Mouse (Mus musculus) G1E-ER4 (cell line): Measurements from ENCODE around the gene Atf3. TPM values are rescaled to one million over a fixed set of nuclear protein-coding genes. Genes with fewer than 3 reads are reported as not detected.

Experiments used
- GATA1 ChIP-seq: IDR thresholded peaks from one replicate; pipeline ENCODE4 v1.8.0; 2012; ENCODE audit warnings: low read length, inconsistent platforms
- polyA plus RNA-seq: library from polyadenylated mRNA; stranded (reverse); fragments of >175 nt; gene quantifications from 2 replicates; pipeline ENCODE4 v1.2.3, GENCODE M21; 2012

Atf3 gene
- polyA plus RNA-seq, 1 experiment, result not detected

- TF ChIP-seq GATA1, result no peak
Measured at GRCm38 (mm10) chr1:191242065-191242698, 24.3 kb upstream of the Atf3 start.

DNA sequence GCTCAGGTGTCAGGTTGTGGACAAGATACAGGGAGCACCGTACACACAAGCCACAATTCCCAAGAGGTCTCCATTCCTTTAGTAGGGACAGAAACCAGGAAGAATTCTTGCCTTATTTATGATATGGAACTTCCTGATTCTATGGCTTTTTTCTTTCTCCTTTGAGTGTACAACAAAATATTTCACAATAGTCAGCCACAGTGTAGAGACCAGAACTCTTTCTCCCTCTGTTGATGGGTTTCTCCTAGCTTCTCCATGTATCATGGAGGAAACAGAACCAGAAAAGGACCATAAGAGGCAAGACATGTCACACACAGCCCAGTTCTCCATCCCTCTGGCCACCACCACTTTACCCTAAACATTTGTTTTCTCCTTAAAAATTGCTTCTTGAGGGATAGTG is 23.7 kb upstream of the Atf3 start:
- no peak for TF ChIP-seq GATA1

DNA sequence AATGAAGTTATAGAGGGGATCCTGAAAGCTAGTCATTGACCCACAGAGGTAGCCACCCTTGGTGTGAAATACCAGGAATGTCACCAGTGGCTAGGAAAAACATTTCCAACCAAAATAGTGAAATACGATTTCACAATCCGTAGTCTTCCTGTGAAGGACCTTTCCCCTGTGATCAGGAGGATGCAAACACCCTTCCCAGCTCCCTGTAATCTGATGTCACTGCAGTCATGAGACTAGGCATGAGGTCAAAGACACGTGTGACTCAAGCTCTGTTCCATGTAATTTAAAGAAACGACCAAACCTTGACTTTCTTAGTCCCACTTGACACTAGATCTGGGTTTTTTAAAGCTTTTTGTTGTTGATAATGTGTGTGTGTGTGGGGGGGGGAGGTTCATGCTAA is 21.8 kb upstream of the Atf3 start:
- no peak for TF ChIP-seq GATA1

DNA sequence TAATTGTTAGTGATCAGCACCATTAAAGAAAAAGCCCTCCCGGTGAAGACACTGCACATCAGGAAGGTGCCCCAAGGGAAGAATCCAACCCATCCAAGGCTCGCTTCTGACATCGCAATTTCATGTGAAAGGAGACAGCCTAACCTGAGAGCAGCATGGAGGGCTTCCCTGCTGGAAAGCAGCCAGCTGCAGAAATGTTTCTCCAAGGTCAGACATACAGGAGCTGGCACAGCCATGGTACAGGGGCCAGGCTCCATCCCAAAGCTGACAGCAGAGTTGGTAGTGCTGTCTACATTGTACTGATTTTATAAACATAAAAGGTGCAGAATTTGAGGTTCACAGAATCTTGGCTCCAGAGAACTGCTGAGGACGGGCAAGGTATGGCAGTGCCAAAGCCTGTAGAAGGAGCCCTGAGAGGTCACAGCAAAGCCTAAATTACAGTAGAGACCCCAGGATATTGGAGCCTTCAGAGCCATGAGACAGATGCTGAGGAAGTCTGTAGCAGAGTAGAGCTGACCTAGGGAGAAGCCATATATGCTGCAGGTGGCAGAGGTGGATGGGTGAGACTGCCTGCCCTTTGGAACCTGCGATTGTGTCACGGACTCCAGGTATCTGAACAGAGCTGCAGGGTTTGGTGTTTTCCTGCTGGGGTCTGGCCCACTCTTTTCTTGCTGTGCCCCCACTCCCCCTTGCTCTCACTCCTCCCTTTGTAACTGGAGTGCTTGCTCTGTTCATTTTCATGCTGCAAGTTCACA is 18.1 kb upstream of the Atf3 start:
- TF ChIP-seq GATA1, result no peak

DNA sequence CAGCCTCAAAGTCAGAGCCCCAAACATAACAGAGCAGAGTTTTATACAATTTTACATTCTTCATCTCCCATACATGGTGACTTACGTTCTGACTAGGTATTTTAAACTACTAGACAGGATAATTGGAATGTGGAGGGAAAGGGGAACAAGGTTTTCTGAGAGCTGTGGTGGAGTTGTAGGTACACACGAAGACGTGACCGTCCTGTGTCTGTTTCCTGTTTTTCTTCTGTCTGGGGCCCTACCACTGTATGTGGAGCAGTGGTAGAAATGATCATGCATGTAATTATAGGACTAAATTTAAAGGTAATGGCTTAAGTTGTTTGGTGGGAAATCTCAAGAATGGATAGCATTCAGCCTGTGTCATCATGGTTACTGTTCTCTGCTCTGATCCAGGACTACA is 17.0 kb upstream of the Atf3 start:
- TF ChIP-seq GATA1, result no peak

DNA sequence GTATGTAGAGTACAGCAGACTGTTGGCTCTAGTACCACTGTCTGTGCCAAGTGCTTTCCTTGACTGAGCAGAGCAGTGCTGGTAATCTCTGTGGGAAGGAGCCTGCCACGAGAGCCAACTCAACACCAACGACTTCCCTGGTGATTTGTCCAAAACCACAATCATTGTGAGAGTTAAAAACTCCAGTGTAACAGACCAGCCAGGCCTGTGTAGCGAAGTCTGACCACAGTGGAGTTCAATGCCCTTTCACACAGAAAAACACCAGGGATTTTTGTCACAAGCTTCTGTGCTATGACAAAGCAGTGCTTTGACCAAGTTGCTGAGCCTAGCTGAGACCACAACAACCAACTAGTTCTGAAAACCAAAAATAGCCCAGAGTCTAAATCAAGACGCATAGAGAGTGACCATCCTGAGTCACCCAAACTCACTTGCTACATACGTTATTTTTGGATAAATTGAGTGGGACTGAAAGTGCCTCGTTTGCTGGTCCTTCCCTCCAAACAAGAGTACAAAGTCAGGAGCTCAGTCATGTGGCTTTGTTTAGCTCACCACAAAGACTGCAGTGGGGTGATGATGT is 12.6 kb upstream of the Atf3 start:
- no peak for TF ChIP-seq GATA1

GRCm38 (mm10) chr1:191226570-191226969 is 8.7 kb upstream of the Atf3 start:
- no peak for TF ChIP-seq GATA1

- no peak for TF ChIP-seq GATA1
Measured at GRCm38 (mm10) chr1:191225771-191226170, 7.9 kb upstream of the Atf3 start.

DNA sequence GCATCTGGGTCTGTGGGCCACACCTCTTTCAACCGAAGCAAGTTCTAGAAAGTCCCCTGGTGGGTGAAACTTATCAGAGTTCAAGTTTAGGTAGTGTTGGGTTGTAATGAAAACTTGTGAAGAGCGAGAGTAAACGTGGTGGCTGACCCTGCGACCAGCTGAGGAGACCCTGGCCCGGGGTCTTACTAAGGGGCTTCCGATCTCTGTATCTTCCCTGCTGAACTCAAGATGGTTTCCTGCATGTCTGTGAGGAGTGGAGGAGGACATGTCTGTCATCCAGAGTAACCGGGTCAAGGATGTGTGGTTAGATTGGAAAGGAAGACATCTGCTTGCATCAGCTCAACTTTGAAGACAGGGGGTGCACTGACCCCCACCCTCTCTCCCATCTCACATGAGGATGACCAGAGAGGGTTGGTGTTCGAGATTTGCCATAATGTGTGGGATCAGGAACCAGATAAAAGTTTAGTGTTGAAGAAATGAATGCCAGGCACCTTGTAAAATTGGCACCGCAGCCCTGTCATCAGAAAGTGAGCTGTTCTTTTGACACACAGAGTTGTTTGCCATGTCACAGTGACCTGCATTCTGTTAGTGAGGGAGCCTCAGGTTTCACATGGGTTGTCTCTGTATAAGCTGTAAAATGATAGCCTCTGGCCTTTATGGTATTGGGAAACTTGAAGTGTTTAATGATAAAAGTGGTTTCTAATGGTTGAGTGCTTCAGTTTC is 7.3 kb upstream of the Atf3 start:
- TF ChIP-seq GATA1, result no peak

- no peak for TF ChIP-seq GATA1
Measured at GRCm38 (mm10) chr1:191224302-191224980, 6.6 kb upstream of the Atf3 start.

DNA sequence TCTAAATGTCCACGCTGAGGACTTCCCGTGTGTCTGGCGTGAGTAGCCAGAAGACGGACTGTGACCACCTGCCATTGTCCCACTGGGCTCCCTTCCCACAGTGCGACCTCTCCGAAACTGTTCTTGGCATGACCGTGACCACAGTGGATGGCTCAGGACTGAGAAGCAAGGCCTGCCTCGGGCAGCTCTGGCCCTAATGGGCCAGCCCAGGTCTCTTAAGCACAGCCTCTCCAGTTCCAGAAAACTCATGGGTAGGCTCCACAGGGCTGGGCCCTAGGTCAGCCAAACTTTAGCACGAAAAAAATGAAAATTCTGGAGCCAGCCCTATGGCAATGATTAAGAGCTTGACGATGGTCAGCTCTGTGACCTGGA is 6.1 kb upstream of the Atf3 start:
- TF ChIP-seq GATA1, result no peak

- TF ChIP-seq GATA1, result no peak
Measured at GRCm38 (mm10) chr1:191222031-191222430, 4.2 kb upstream of the Atf3 start.

DNA sequence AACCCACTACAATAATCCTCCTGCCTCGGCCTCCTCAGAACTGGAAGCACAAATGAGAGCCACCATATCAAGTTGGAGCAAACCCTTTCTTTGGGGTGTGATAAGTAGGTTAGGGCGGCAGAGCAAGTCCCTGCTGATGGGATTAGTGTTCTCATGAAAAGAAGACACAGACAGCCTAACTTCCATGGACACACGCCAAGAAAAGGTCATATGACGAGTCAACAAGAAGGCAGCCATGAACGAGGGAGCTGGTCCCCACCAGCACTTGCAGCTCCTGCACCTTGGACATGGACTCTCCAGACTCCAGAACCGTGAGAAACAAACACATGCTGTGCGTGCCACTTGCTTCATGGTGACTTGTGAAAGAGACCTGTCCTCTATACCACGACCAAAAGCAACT is 2.7 kb upstream of the Atf3 start:
- TF ChIP-seq GATA1, result no peak

DNA sequence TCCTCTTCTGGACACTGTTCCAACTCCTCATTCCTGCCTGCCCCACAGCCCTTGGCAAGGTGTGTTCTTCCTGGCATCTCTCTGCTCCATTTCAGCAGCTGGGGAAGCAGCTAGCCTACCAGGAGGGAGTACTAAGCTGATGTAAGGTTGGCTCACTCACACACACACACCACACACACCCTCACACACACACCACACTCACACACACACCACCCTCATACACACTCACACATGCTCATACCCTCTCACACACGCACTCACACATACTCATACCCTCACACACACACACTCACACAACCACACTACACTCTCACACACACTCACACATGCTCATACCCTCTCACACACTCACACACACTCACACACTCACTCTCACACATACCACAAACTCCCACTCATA is 1.9 kb upstream of the Atf3 start:
- no peak for TF ChIP-seq GATA1

GRCm38 (mm10) chr1:191218583-191218982 is 744 bp upstream of the Atf3 start:
- TF ChIP-seq GATA1, result no peak

DNA sequence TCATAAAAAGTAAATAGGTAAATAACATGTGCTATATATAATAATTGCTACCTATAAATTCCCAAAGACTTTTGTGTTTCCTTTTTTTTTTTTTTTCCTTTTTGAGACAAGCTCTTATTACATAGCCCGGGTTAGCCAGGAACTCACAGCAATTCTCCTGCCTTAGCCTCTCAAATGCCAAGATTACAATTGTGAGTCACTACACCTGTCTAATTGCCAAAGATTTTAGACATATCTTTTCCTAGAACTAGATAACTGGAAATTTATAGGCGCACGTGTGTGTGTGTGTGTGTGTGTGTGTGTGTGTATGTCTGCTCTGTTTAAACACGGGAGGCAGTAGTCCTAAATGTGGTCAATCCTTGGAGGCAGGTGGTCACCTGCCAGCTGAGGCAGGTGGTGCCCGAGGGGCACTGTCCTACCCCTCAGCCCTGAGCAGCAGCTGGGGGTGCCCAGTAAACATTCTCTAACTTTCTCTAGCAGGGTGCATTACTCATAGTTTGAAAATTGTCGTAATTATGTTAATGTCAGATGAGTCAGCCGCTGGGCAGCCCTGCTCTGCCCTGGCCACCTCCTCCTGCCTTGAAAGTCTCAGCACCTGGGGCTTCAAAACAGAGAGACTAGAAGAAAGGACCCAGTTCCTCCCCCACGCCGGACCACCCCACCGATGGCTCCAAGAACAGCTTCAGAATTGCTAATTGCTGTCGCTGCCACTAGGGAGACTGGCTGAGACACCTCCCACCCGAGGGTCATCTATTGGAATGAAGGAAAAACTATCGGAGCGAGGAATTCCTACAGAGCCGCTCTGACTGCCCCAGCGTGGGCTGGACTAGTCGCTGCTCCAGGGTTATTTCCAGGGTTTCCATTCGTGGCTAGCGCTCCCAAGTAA is 1.8 kb downstream of the Atf3 start:
- no peak for TF ChIP-seq GATA1
